Mouse (Mus musculus) hindbrain, postnatal 0 days (tissue): ENCODE results near the gene Mcts2. TPM values are rescaled to one million over a fixed set of nuclear protein-coding genes. Genes with fewer than 3 reads are reported as not detected.

Source experiments
- ATAC-seq: fragments of 200-750 bp; cut with Nextera tagmentation; 2 replicates; pipeline ENCODE4 v1.8.0; 2017; ENCODE audit warnings: mild to moderate bottlenecking, moderate TSS enrichment, moderate library complexity
- DNase-seq: peaks from one replicate; pipeline ENCODE4 v3.0.0-alpha.2; 2015; ENCODE audit warnings: low spot score
- H3K27ac ChIP-seq: fragments of 300-500 bp; sonication (generic); 2 replicates; pipeline ENCODE4 v1.5.1; 2014; ENCODE audit warnings: mild to moderate bottlenecking
- H3K27me3 ChIP-seq: fragments of 300-500 bp; sonication (generic); 2 replicates; pipeline ENCODE4 v1.6.1; 2014; ENCODE audit warnings: low read length, mixed read lengths; ENCODE audit not compliant: insufficient read depth
- H3K36me3 ChIP-seq: fragments of 300-500 bp; sonication (generic); 2 replicates; pipeline ENCODE4 v1.6.1; 2014; ENCODE audit warnings: low read length, mixed read lengths; ENCODE audit not compliant: insufficient read depth
- H3K4me1 ChIP-seq: fragments of 300-500 bp; sonication (generic); 2 replicates; pipeline ENCODE4 v1.6.1; 2014; ENCODE audit warnings: antibody characterized with exemption, low read length, mixed read lengths; ENCODE audit not compliant: insufficient read depth
- H3K4me2 ChIP-seq: fragments of 300-500 bp; sonication (generic); 2 replicates; pipeline ENCODE4 v1.6.1; 2014; ENCODE audit warnings: low read depth, mild to moderate bottlenecking, low read length, moderate library complexity, mixed read lengths
- H3K4me3 ChIP-seq: fragments of 300-500 bp; sonication (generic); 2 replicates; pipeline ENCODE4 v1.5.1; 2014; ENCODE audit warnings: low read length
- H3K9ac ChIP-seq: fragments of 300-500 bp; sonication (generic); replicated peaks from 2 replicates; pipeline ENCODE4 v1.6.1; 2014; ENCODE audit warnings: mild to moderate bottlenecking, low read length, moderate library complexity, mixed read lengths
- H3K9me3 ChIP-seq: fragments of 300-500 bp; sonication (generic); 2 replicates; pipeline ENCODE4 v1.6.1; 2016; ENCODE audit warnings: low read length, mixed read lengths
- CTCF ChIP-seq: IDR thresholded peaks from 2 replicates; pipeline ENCODE4 v1.5.1; 2016; ENCODE audit warnings: antibody characterized with exemption, control low read depth, low read depth
- WGBS: fragments of 180-500 bp; shearing (Covaris S2); extraction: QIAGEN DNeasy Blood & Tissue Kit; methylation state at CpG from one replicate; pipeline ENCODE4 v1.1.7; 2014; 5-methylcytosine and 5-hydroxymethylcytosine counted together
- polyA plus RNA-seq: library from polyadenylated mRNA; unstranded; fragments of >200 nt; fragmentation: Nextera tagmentation; extraction: Ambion mirVana; gene quantifications from 2 replicates; pipeline ENCODE4 v1.2.1, GENCODE M21; 2015
- total RNA-seq: library from RNA; depleted of rRNA; stranded (reverse); fragments of >200 nt; gene quantifications from 2 replicates; pipeline ENCODE4 v1.2.3, GENCODE M21; 2014

The Mcts2 gene
- total and polyA plus RNA-seq, 2 experiments from 2014 or later: 9.0 to 29.4 TPM

- H3K9ac ChIP-seq: 0 out of 2 replicates have a peak overlapping the region, but pooled peaks have one; percentile 13
- H3K9me3 ChIP-seq: no peaks in the 10 kb centered on the region
- peaks cover 47% of the 10 kb centered on the region for H3K36me3 ChIP-seq
- WGBS: 81% methylated on average over 14 of the region's 14 CpGs
- H3K27ac ChIP-seq: peak overlapping the region; percentile 84; the same call in 1 of the 2 replicates
- no peaks in the 10 kb centered on the region for H3K27me3 ChIP-seq
- no peak overlapping the region for H3K4me3 ChIP-seq
- peaks cover 14% of the 10 kb centered on the region; the same call in 1 of the 2 replicates for H3K4me1 ChIP-seq
- no peak overlapping the region for H3K4me2 ChIP-seq
- ATAC-seq (no peak), DNase-seq (no peak)
- no peak for TF ChIP-seq CTCF
These were observed 18.1 kb downstream of the Mcts2 start for GRCm38 (mm10) chr2:152704811-152705370.

DNA sequence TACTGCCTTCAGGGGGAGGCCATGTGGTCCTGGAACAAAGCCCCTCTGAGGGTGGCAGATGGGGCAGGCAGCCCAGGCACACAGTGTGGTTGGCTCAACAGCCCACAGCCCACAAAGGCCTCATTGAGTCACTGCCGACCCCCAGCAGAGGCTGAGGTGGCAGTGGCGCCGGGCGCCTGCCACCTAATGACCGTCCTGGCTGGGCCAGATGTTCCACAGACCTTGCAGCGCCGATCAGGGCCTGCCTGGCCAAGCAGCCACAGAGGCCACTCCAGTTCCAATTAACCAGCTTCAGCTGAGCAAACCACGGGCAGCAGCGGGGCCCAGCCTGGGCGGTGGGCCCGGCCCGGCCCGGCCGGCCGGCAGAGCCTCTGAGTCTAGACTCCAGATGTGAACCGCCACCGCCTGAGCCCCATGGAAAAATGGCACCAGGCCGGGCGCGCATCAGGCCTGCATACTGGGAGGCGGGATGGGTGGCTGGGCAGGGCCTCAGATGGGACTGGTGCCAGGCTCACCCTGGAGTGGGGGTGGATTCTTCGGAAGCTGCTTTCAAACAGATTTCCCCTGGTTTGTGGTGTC lies 19.2 kb downstream of the Mcts2 start:
- H3K9me3 ChIP-seq: no peaks in the 10 kb centered on the region
- DNase-seq (peak; percentile 71), ATAC-seq (peak; percentile 70)
- peaks cover 35% of the 10 kb centered on the region for H3K36me3 ChIP-seq
- H3K4me2 ChIP-seq: peak overlapping the region; percentile 11; the same call in 1 of the 2 replicates
- no peak overlapping the region for H3K4me3 ChIP-seq
- WGBS: 29% methylated on average over 22 of the region's 22 CpGs
- no peaks in the 10 kb centered on the region for H3K27me3 ChIP-seq
- TF ChIP-seq CTCF: no peak
- peak overlapping the region; percentile 84 for H3K27ac ChIP-seq
- H3K9ac ChIP-seq: 0 out of 2 replicates have a peak overlapping the region, but pooled peaks have one; percentile 43
- H3K4me1 ChIP-seq: peaks cover 14% of the 10 kb centered on the region; the same call in 1 of the 2 replicates

DNA sequence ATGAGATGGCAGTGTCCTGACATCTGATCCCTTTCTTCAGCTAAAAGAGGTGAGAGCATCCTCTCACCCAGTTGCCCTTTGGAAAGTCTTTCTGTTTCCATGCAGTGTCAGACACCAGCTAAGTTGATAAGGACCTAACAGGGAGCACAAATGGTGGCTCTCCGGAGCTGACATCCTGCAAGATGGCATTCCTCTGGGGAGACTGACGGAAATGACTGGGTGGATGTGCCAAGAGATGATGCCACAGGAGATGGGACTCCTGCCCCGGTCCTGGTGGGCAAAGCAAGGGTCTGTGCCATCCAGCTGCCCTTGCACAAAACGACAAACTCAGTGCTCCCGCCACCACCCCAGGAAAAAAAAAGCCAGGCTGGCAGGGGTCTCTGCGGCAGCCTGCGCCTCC lies 20.4 kb downstream of the Mcts2 start:
- TF ChIP-seq CTCF: no peak
- Histone ChIP-seq H3K27ac (peak overlapping the region; percentile 84), H3K9me3 (no peaks in the 10 kb centered on the region), H3K9ac (peak overlapping the region; percentile 46), H3K36me3 (peaks cover 25% of the 10 kb centered on the region), H3K27me3 (no peaks in the 10 kb centered on the region), H3K4me2 (peak overlapping the region; percentile 59), H3K4me3 (peak overlapping the region; percentile 35), H3K4me1 (peaks cover 14% of the 10 kb centered on the region; the same call in 1 of the 2 replicates)
- ATAC-seq (peak; percentile 9), DNase-seq (peak; percentile 41)
- WGBS: 4% methylated on average over 6 of the region's 7 CpGs

DNA sequence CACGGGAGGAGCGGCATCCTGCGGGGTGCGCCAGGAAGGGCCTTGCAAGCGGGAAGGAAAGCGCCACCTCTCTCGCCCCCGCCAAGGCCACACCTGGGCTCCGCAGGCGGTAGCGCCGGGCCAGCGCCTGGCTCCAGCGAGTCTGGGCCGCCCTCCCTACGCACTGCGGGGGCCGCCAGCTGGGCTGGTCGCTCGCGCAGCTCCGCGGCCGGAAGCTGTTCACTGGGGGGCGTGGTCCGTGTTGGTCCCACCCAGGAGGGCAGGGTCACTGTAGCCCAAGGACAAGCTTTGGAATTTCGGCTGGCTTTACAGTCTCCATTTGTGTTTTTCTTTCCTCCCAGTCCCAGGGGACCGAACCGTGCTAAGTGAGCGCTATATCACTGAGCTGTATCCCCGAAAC lies 20.8 kb downstream of the Mcts2 start:
- H3K4me3 ChIP-seq: peak overlapping the region; percentile 35
- H3K9ac ChIP-seq: peak overlapping the region; percentile 46
- H3K27me3 ChIP-seq: no peaks in the 10 kb centered on the region
- H3K4me2 ChIP-seq: peak overlapping the region; percentile 59
- ATAC-seq: peak; percentile 90
- peak; percentile 91 for DNase-seq
- no peak for TF ChIP-seq CTCF
- peak overlapping the region; percentile 84 for H3K27ac ChIP-seq
- peaks cover 21% of the 10 kb centered on the region for H3K36me3 ChIP-seq
- H3K9me3 ChIP-seq: no peaks in the 10 kb centered on the region
- peaks cover 14% of the 10 kb centered on the region; the same call in 1 of the 2 replicates for H3K4me1 ChIP-seq
- 5% methylated on average over 31 of the region's 31 CpGs for whole genome bisulfite sequencing

DNA sequence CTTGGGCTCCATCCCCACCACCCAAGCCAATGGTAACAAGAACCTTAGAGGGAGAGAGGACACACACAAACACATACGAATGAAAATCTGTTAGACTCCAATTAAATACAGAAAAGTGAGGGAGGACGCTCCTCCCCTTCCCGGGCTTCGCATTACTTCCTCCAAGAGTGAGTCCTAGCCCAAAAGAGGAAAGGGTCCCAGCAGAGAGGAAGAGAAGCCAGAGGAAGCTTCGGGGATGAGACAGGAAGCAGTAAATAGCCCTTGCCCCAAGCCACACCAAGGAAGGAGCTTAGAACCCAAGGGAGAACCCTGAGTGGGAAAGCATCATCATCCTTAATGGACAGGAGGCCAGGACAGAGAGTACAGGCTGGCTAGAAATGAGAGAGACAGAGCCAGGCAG lies 22.2 kb downstream of the Mcts2 start:
- no peak for TF ChIP-seq CTCF
- DNase-seq (no peak), ATAC-seq (no peak)
- Histone ChIP-seq H3K27me3 (no peaks in the 10 kb centered on the region), H3K4me3 (no peak overlapping the region), H3K27ac (no peak overlapping the region), H3K36me3 (peaks cover 11% of the 10 kb centered on the region; the same call in 1 of the 2 replicates), H3K9me3 (no peaks in the 10 kb centered on the region), H3K4me1 (peaks cover 14% of the 10 kb centered on the region; the same call in 1 of the 2 replicates), H3K9ac (no peak overlapping the region), H3K4me2 (no peak overlapping the region)
- WGBS: 92% methylated on average over 5 of the region's 5 CpGs

DNA sequence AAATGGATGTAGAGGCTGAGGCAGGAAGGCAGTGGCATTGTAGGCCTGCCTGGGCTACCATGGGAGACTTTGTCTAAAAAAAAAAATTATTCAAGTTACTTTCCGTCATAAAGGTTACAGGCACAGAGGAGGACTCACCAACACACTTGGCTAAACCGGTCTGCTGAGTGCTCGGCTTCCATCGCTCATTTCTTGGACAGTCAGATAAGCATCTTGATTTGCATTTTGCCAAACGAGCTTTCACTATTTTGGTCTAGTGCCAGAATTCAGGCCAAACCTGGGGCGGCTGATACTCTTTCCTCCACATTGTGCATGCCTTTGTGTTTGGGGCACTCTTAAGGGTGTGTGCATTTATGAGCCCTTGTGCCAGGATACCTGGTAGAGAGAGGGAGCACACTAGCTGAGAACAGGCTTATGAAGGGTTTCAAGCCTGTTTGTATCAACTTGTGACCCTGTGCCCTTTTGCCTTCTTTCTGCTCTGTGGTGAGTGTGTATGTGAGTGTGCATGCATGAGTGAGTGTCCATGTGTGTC lies 29.5 kb downstream of the Mcts2 start:
- Histone ChIP-seq H3K4me2 (no peak overlapping the region), H3K27ac (no peak overlapping the region), H3K9ac (no peak overlapping the region), H3K4me1 (0 out of 2 replicates have a peak, but pooled peaks cover 6% of the 10 kb centered on the region), H3K27me3 (no peaks in the 10 kb centered on the region), H3K4me3 (no peak overlapping the region), H3K9me3 (no peaks in the 10 kb centered on the region), H3K36me3 (no peaks in the 10 kb centered on the region)
- WGBS: 31% methylated on average over 6 of the region's 6 CpGs
- DNase-seq (no peak), ATAC-seq (no peak)
- TF ChIP-seq CTCF: no peak
